Mouse (Mus musculus) CH12.LX (cell line): ENCODE measurements around the gene Tiam1. TPM values are rescaled to one million over a fixed set of nuclear protein-coding genes. Genes with fewer than 3 reads are reported as not detected.
A peak's percentile ranks its signal among the peaks of the same experiment; 100 is the strongest.

Experiments used
- DNase-seq: peaks from one replicate; pipeline ENCODE4 v3.0.0-alpha.2; 2013; ENCODE audit errors: extremely low read depth
- H3K27ac ChIP-seq: 2 replicates; pipeline ENCODE4 v1.5.1; 2012; ENCODE audit warnings: low read depth, mild to moderate bottlenecking, control low read depth, moderate library complexity; ENCODE audit not compliant: insufficient read depth
- H3K27me3 ChIP-seq: replicated peaks from 2 replicates; pipeline ENCODE3; 2012; ENCODE audit warnings: inconsistent platforms
- H3K36me3 ChIP-seq, 2 experiments: replicated peaks in 1 of 2; 2 replicates each; pipeline versions ENCODE3 to v1.6.1; 2012; ENCODE audit warnings: inconsistent platforms in 1 of 2, low read length in 1 of 2, mild to moderate bottlenecking in 1 of 2, mixed read lengths in 1 of 2, moderate library complexity in 1 of 2; ENCODE audit not compliant: control insufficient read depth in 1 of 2, insufficient read depth in 1 of 2
- H3K4me1 ChIP-seq, 2 experiments: 2 replicates each; pipeline ENCODE4 v1.6.1; 2012; ENCODE audit warnings: inconsistent platforms in 1 of 2, moderate library complexity in 1 of 2; ENCODE audit not compliant: insufficient read depth in 2 of 2, control insufficient read depth in 1 of 2
- H3K4me2 ChIP-seq: 2 replicates; pipeline ENCODE4 v1.6.1; 2012; ENCODE audit warnings: low read depth, mild to moderate bottlenecking, control low read depth; ENCODE audit not compliant: poor library complexity, insufficient read depth, severe bottlenecking
- H3K4me3 ChIP-seq, 3 experiments: fragments of 150-350 bp in 1 of 3; sonication (generic) in 1 of 3; replicated peaks in 1 of 3; 2 replicates each; pipeline versions ENCODE3 to v1.5.1; 2011 to 2012; ENCODE audit warnings: low read depth in 2 of 3, low read length in 2 of 3, mild to moderate bottlenecking in 2 of 3, moderate library complexity in 2 of 3, control low read depth in 1 of 3, improper control_type of control experiment in 1 of 3, inconsistent platforms in 1 of 3, mixed read lengths in 1 of 3; ENCODE audit not compliant: poor library complexity in 1 of 3
- H3K79me2 ChIP-seq: replicated peaks from 2 replicates; pipeline ENCODE4 v1.6.1; 2012; ENCODE audit warnings: mild to moderate bottlenecking, moderate library complexity; ENCODE audit not compliant: control insufficient read depth, poor library complexity, insufficient read depth, severe bottlenecking; ENCODE audit errors: extremely low read depth
- H3K9ac ChIP-seq: 2 replicates; pipeline ENCODE4 v1.6.1; 2012; ENCODE audit warnings: low read depth, mild to moderate bottlenecking, control low read depth, moderate library complexity; ENCODE audit not compliant: insufficient read depth
- H3K9me3 ChIP-seq: replicated peaks from 2 replicates; pipeline ENCODE3; 2012; ENCODE audit warnings: low read length, inconsistent platforms, mixed read lengths
- BHLHE40 ChIP-seq: IDR thresholded peaks from 2 replicates; pipeline ENCODE4 v1.6.1; 2011; ENCODE audit warnings: mild to moderate bottlenecking, low read depth, low read length, improper control_type of control experiment
- CHD2 ChIP-seq: IDR thresholded peaks from 2 replicates; pipeline ENCODE4 v1.6.1; 2011; ENCODE audit warnings: low read length, improper control_type of control experiment
- CTCF ChIP-seq, 2 experiments: IDR thresholded peaks in 1 of 2; conservative IDR thresholded peaks in 1 of 2; 2 replicates each; pipeline ENCODE4 v1.5.1; 2011 to 2012; ENCODE audit warnings: low read depth in 2 of 2, low read length in 2 of 2, improper control_type of control experiment in 1 of 2, inconsistent platforms in 1 of 2, mild to moderate bottlenecking in 1 of 2, moderate library complexity in 1 of 2
- E2F4 ChIP-seq: IDR thresholded peaks from 2 replicates; pipeline ENCODE4 v1.6.1; 2011; ENCODE audit warnings: low read depth, low read length, improper control_type of control experiment; ENCODE audit not compliant: insufficient replicate concordance
- EP300 ChIP-seq: IDR thresholded peaks from 2 replicates; pipeline ENCODE4 v1.6.1; 2011; ENCODE audit warnings: low read length, improper control_type of control experiment
- GABPA ChIP-seq: IDR thresholded peaks from 2 replicates; pipeline ENCODE4 v1.6.1; 2012; ENCODE audit warnings: low read depth, low read length, improper control_type of control experiment, inconsistent platforms; ENCODE audit not compliant: insufficient replicate concordance
- HCFC1 ChIP-seq: IDR thresholded peaks from 2 replicates; pipeline ENCODE4 v1.6.1; 2012; ENCODE audit warnings: low read depth, mild to moderate bottlenecking, inconsistent platforms, low read length, improper control_type of control experiment
- IRF4 ChIP-seq: IDR thresholded peaks from 2 replicates; pipeline ENCODE4 v1.6.1; 2014; ENCODE audit warnings: low read depth, mild to moderate bottlenecking, inconsistent platforms, low read length, improper control_type of control experiment
- JUND ChIP-seq: conservative IDR thresholded peaks from 2 replicates; pipeline ENCODE4 v1.6.1; 2011; ENCODE audit warnings: low read depth, low read length, improper control_type of control experiment
- KAT2A ChIP-seq: IDR thresholded peaks from 2 replicates; pipeline ENCODE4 v1.6.1; 2012; ENCODE audit warnings: low read length, improper control_type of control experiment, inconsistent platforms; ENCODE audit not compliant: insufficient replicate concordance
- MAX ChIP-seq: IDR thresholded peaks from 2 replicates; pipeline ENCODE4 v1.6.1; 2011; ENCODE audit warnings: low read length, improper control_type of control experiment
- MAZ ChIP-seq: IDR thresholded peaks from 2 replicates; pipeline ENCODE4 v1.6.1; 2012; ENCODE audit warnings: low read depth, mild to moderate bottlenecking, inconsistent platforms, low read length, improper control_type of control experiment, moderate library complexity
- MEF2A ChIP-seq: IDR thresholded peaks from 2 replicates; pipeline ENCODE4 v1.6.1; 2014; ENCODE audit warnings: low read depth, mild to moderate bottlenecking, inconsistent platforms, low read length, improper control_type of control experiment, borderline replicate concordance
- PAX5 ChIP-seq: IDR thresholded peaks from 2 replicates; pipeline ENCODE4 v1.6.1; 2012; ENCODE audit warnings: low read length, inconsistent platforms, mixed read lengths
- POLR2AphosphoS2 ChIP-seq: IDR thresholded peaks from 2 replicates; pipeline ENCODE4 v1.6.1; 2011; ENCODE audit warnings: low read depth, low read length, improper control_type of control experiment
- RAD21 ChIP-seq: IDR thresholded peaks from 2 replicates; pipeline ENCODE4 v1.6.1; 2011; ENCODE audit warnings: low read depth, mild to moderate bottlenecking, low read length, improper control_type of control experiment, moderate library complexity
- SMC3 ChIP-seq: IDR thresholded peaks from 2 replicates; pipeline ENCODE4 v1.6.1; 2011; ENCODE audit warnings: low read depth, low read length, improper control_type of control experiment
- TBP ChIP-seq: conservative IDR thresholded peaks from 2 replicates; pipeline ENCODE4 v1.6.1; 2011; ENCODE audit warnings: low read depth, low read length, improper control_type of control experiment
- UBTF ChIP-seq: IDR thresholded peaks from 2 replicates; pipeline ENCODE4 v1.6.1; 2012; ENCODE audit warnings: low read depth, mild to moderate bottlenecking, inconsistent platforms, low read length, improper control_type of control experiment, moderate library complexity
- USF1 ChIP-seq: IDR thresholded peaks from 2 replicates; pipeline ENCODE4 v1.6.1; 2014; ENCODE audit warnings: low read depth, mild to moderate bottlenecking, inconsistent platforms, low read length, improper control_type of control experiment
- USF2 ChIP-seq: conservative IDR thresholded peaks from 2 replicates; pipeline ENCODE4 v1.6.1; 2011; ENCODE audit warnings: low read depth, low read length, improper control_type of control experiment
- ZKSCAN1 ChIP-seq: IDR thresholded peaks from 2 replicates; pipeline ENCODE4 v1.6.1; 2012; ENCODE audit warnings: low read depth, inconsistent platforms, low read length, improper control_type of control experiment, borderline replicate concordance
- ZMIZ1 ChIP-seq: IDR thresholded peaks from 2 replicates; pipeline ENCODE4 v1.6.1; 2012; ENCODE audit warnings: low read depth, mild to moderate bottlenecking, inconsistent platforms, low read length, improper control_type of control experiment
- ZNF384 ChIP-seq: IDR thresholded peaks from 2 replicates; pipeline ENCODE4 v1.6.1; 2012; ENCODE audit warnings: low read depth, low read length, improper control_type of control experiment, inconsistent platforms
- dilution Hi-C: fragments of 300-500 bp; cut with MboI; formaldehyde crosslinking; loops from 2 replicates; pipeline ENCODE4 v1.14.3; 2020; ENCODE audit warnings: low sequenced_read_pairs; ENCODE audit not compliant: extremely low pct_unique_long_range_greater_than_20kb, extremely low pct_ligation_motif_present
- in situ Hi-C: fragments of 300-500 bp; cut with MboI; formaldehyde crosslinking; loops from 3 replicates; pipeline ENCODE4 v1.14.3; 2019; ENCODE audit warnings: low sequenced_read_pairs, low pct_ligation_motif_present, low pct_unique_long_range_greater_than_20kb, mixed read lengths
- polyA plus RNA-seq: library from polyadenylated mRNA; unstranded; fragments of >175 nt; gene quantifications from 2 replicates; pipeline ENCODE4 v1.2.1, GENCODE M21; 2012; ENCODE audit warnings: low read depth; ENCODE audit not compliant: insufficient read length
- total RNA-seq, 2 experiments: library from RNA; depleted of rRNA; stranded (reverse); fragments of 300-350 nt in 1 of 2; fragments of >200 nt in 1 of 2; gene quantifications; 2 replicates each; pipeline ENCODE4 v1.2.3; 2012 to 2014

Tiam1 gene
- total and polyA plus RNA-seq, 3 experiments: 0.03 to 0.40 (median 0.04) TPM

DNA sequence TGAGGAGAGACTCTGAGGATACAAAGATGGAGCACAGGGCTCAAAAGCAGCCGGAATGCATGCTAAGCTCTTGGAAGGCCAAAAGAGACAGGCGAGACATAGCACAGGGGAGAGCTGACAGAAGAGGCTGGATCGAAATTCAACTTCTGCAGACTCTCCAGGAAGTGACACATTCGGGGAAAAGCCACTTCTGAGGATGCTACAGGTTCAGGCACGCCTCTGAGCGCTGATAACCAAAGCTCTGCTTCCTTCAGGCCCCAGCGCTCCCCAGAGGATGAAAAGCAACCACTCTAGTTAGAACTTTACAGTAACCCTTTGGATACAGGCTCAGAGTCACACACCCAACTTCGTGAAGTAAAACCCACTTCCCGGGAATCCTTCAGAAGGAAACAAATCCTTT lies 306.5 kb downstream of the Tiam1 start:
- TF ChIP-seq USF2: no peak
- no peak for TF ChIP-seq IRF4
- TF ChIP-seq USF1: no peak
- TF ChIP-seq CTCF (conservative IDR thresholded peaks at IDR 0.05 in 1 of 2, IDR thresholded peaks at IDR 0.05 in 1 of 2; ENCODE audit: low read depth in 2 of 2, low read length in 2 of 2): no peak
- TF ChIP-seq ZKSCAN1: no peak
- no peak for TF ChIP-seq GABPA
- TF ChIP-seq POLR2AphosphoS2: no peak
- TF ChIP-seq PAX5: no peak
- peak; percentile 54 for DNase-seq
- in situ Hi-C loops (no loop called here), dilution Hi-C loops (no loop called here)
- Histone ChIP-seq H3K79me2 (no peaks in the 10 kb centered on the region), H3K4me2 (no peak overlapping the region), H3K4me1 (peaks cover 0 to 24% of the 10 kb centered on the region in 2 experiments; a peak in 2 of 4 replicates), H3K27me3 (no peaks in the 10 kb centered on the region), H3K36me3 (no peaks in the 10 kb centered on the region), H3K4me3 (no peak overlapping the region), H3K9ac (no peak overlapping the region), H3K9me3 (peaks cover 53% of the 10 kb centered on the region), H3K27ac (no peak overlapping the region)

DNA sequence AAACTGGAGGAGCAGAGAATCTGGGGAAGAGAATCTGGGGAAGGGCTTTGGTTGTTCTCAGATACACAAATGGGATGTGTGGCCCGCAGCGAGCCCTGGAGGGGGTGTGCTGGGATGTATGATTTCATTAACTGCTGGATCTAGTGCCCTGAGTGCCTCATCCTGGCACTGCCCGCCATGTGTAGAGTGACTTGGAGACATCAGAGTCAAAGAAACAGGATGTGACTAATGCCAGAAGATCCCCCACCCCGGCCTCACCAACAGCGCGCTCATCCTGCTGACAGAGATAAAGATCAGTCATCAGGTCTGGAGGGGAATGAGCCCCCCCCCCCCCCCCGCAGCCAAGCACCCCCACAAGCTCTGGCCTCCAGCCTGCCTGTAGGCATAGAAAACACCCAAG lies 308.0 kb downstream of the Tiam1 start:
- Histone ChIP-seq H3K4me1 (peaks cover 0 to 15% of the 10 kb centered on the region in 2 experiments; a peak in 2 of 4 replicates), H3K27ac (no peak overlapping the region), H3K27me3 (no peaks in the 10 kb centered on the region), H3K36me3 (no peaks in the 10 kb centered on the region)
- DNase-seq: no peak
- TF ChIP-seq USF1: no peak
- TF ChIP-seq POLR2AphosphoS2: no peak
- no peak for TF ChIP-seq RAD21
- no peak for TF ChIP-seq USF2
- TF ChIP-seq, all 38 proteins: peak for 0
- no peak overlapping the region for H3K9ac ChIP-seq
- no peak overlapping the region for H3K4me3 ChIP-seq
- no peak overlapping the region for H3K4me2 ChIP-seq
- in situ Hi-C loops: no loop called here
- peaks cover 48% of the 10 kb centered on the region for H3K9me3 ChIP-seq
- no peaks in the 10 kb centered on the region for H3K79me2 ChIP-seq
- dilution Hi-C loops: no loop called here

DNA sequence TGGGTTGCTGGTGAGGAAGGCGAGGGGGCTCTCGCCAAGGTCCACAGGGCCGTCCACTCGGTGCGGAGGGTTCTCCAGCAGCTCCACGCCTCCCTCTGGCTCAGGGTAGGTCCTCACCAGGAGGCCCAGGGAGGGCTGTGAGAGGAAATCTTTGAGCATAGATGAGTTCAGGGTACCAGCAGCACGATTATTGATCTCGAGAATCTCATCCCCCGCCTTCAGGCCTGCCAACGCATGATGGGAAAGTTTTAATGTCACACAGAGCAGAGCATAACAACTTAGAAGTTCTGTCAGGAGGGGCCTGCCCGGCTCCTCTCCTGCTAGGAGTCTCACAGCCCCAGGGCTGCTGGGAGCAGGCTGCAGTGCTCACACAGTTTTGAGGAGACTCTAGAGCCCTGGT lies 310.6 kb downstream of the Tiam1 start:
- Histone ChIP-seq H3K27ac (no peak overlapping the region), H3K79me2 (no peaks in the 10 kb centered on the region), H3K36me3 (no peaks in the 10 kb centered on the region), H3K4me1 (peaks cover 0 to 13% of the 10 kb centered on the region in 2 experiments; a peak in 2 of 4 replicates), H3K4me2 (no peak overlapping the region), H3K9ac (no peak overlapping the region), H3K4me3 (no peak overlapping the region), H3K9me3 (peaks cover 50% of the 10 kb centered on the region), H3K27me3 (no peaks in the 10 kb centered on the region)
- dilution Hi-C loops: no loop called here
- no peak for TF ChIP-seq ZNF384
- no peak for TF ChIP-seq EP300
- no peak for TF ChIP-seq UBTF
- TF ChIP-seq MAX: no peak
- TF ChIP-seq JUND: no peak
- no peak for TF ChIP-seq RAD21
- no peak for TF ChIP-seq USF2
- TF ChIP-seq SMC3: no peak
- no peak for TF ChIP-seq HCFC1
- no peak for TF ChIP-seq ZMIZ1
- no peak for TF ChIP-seq CHD2
- no peak for TF ChIP-seq KAT2A
- TF ChIP-seq TBP: no peak
- no peak for TF ChIP-seq MEF2A
- no peak for TF ChIP-seq MAZ
- no peak for TF ChIP-seq BHLHE40
- no peak for TF ChIP-seq E2F4
- in situ Hi-C loops: no loop called here
- DNase-seq: no peak
